Mouse (Mus musculus): ENCODE measurements around the gene Nrxn3. TPM values are rescaled to one million over a fixed set of nuclear protein-coding genes. Genes with fewer than 3 reads are reported as not detected.

Gene Nrxn3
- polyA plus RNA-seq, 1 experiment, result 0.47 TPM

DNA sequence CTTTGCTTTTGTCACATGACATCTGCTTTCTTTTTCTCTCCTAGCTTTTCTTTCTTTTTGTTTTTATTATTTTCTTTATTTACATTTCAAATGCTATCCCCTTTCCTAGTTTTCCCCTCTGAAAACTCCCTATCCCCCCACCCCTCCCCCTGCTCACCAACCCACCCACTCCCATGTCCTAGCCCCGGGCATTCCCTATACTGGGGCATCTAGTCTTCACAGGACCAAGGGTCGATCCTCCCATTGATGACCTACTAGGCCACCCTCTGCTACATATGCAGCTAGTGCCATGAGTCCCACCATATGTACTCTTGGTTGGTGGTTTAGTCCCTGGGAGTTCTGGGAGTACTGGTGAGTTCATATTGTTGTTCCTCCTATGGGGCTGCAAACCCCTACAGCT lies 655.0 kb downstream of the Nrxn3 start:
- no peak overlapping the region for H3K27ac ChIP-seq (ENCODE audit: insufficient read depth, low read depth, low read length)
- H3K4me3 ChIP-seq (ENCODE audit: low read depth, low read length), result no peak overlapping the region
- no peaks in the 10 kb centered on the region for H3K27me3 ChIP-seq (ENCODE audit: control insufficient read depth, insufficient read depth, low read length)
- H3K36me3 ChIP-seq (ENCODE audit: control insufficient read depth, insufficient read depth, low read length), result no peaks in the 10 kb centered on the region
- 81% methylated on average over 2 of the region's 2 CpGs for WGBS
- no peaks in the 10 kb centered on the region for H3K4me1 ChIP-seq (ENCODE audit: control insufficient read depth, insufficient read depth, insufficient read length, low read length)
- TF ChIP-seq CTCF (IDR thresholded peaks at IDR 0.05; ENCODE audit: extremely low read depth, insufficient read length, insufficient replicate concordance, low read depth, low read length) (no peak), POLR2A (IDR thresholded peaks at IDR 0.05; ENCODE audit: low read depth, low read length) (no peak)

DNA sequence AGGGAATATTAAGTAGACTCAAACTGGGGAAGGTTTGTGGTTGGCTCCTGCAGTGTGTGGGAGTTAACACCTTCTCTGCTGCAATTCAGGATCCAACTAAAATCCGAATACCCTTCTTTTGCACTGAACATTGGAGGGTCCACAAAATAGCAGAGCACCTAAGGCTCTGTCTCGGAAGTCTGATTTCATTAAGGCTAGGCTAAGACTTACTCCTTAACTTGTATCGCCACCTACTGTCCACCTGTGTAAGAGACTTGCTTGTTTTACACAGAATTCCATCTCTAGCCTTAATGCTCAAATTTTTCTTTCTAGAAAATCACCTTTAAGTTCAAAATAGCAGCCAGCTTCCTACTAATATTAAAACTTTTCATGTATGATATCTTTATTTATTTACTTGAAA lies 660.6 kb downstream of the Nrxn3 start:
- TF ChIP-seq CTCF (IDR thresholded peaks at IDR 0.05; ENCODE audit: extremely low read depth, insufficient read length, insufficient replicate concordance, low read depth, low read length), result no peak
- TF ChIP-seq POLR2A (IDR thresholded peaks at IDR 0.05; ENCODE audit: low read depth, low read length), result no peak
- Histone ChIP-seq H3K27me3 (ENCODE audit: control insufficient read depth, insufficient read depth, low read length) (no peaks in the 10 kb centered on the region), H3K36me3 (ENCODE audit: control insufficient read depth, insufficient read depth, low read length) (no peaks in the 10 kb centered on the region), H3K4me3 (ENCODE audit: low read depth, low read length) (no peak overlapping the region), H3K27ac (ENCODE audit: insufficient read depth, low read depth, low read length) (no peak overlapping the region), H3K4me1 (ENCODE audit: control insufficient read depth, insufficient read depth, insufficient read length, low read length) (no peaks in the 10 kb centered on the region)
- 5% methylated on average over 3 of the region's 3 CpGs for WGBS

DNA sequence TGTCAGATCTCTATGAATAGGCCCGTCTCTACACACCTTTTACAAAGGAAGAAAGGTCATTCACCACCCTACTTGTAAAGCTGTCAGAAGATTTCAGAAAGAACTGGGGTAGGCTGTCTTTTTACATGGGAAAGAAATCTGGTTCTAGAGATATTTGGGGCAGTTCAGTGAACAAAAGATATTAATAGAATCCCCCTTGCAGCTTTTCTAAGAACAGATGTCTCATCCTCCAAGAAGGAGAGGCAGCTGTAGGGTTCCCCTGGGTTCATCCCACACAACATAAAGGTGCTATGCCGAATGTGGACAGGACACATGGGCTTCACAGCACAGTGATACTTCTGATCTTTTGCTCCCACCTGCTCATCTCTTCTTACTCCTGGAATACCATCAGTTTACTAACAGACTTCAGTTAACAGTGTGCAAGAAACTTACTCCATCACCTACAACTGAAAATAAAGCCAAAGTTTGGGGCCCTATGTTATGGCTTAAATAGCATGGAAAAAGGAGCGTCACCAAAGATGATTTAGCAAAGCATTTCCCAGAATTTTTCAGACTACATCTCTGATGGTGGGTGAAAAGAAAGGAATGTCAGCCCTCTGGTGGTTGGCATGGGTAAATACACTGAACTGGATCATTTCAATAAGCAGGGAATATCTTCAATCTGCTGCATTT lies 672.6 kb downstream of the Nrxn3 start:
- 41% methylated on average over 3 of the region's 3 CpGs for WGBS
- TF ChIP-seq CTCF (IDR thresholded peaks at IDR 0.05; ENCODE audit: extremely low read depth, insufficient read length, insufficient replicate concordance, low read depth, low read length) (no peak), POLR2A (IDR thresholded peaks at IDR 0.05; ENCODE audit: low read depth, low read length) (no peak)
- Histone ChIP-seq H3K4me3 (ENCODE audit: low read depth, low read length) (no peak overlapping the region), H3K27ac (ENCODE audit: insufficient read depth, low read depth, low read length) (no peak overlapping the region), H3K27me3 (ENCODE audit: control insufficient read depth, insufficient read depth, low read length) (no peaks in the 10 kb centered on the region), H3K4me1 (ENCODE audit: control insufficient read depth, insufficient read depth, insufficient read length, low read length) (no peaks in the 10 kb centered on the region), H3K36me3 (ENCODE audit: control insufficient read depth, insufficient read depth, low read length) (no peaks in the 10 kb centered on the region)

DNA sequence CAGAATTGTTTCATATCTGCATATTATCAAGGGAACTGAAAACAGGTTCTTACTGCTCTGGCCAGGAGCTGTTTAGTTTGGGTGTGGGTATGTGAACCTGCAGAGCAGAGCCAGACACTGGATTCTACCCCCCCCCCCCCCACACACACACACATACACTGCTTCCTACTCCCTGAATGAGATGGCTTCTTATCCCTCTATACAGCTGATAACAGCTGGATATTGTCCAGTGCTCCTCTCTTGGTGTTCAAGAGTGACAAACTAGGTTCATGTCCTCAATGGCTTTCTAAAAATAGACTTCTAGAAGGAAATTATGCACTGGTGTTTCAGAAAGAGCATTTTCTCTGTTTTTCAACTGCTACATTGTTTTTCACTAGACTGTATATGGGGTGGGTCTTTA lies 713.8 kb downstream of the Nrxn3 start:
- no peak for TF ChIP-seq POLR2A (IDR thresholded peaks at IDR 0.05; ENCODE audit: low read depth, low read length)
- Histone ChIP-seq H3K36me3 (ENCODE audit: control insufficient read depth, insufficient read depth, low read length) (no peaks in the 10 kb centered on the region), H3K27me3 (ENCODE audit: control insufficient read depth, insufficient read depth, low read length) (no peaks in the 10 kb centered on the region), H3K27ac (ENCODE audit: insufficient read depth, low read depth, low read length) (no peak overlapping the region), H3K4me3 (ENCODE audit: low read depth, low read length) (no peak overlapping the region), H3K4me1 (ENCODE audit: control insufficient read depth, insufficient read depth, insufficient read length, low read length) (no peaks in the 10 kb centered on the region)

DNA sequence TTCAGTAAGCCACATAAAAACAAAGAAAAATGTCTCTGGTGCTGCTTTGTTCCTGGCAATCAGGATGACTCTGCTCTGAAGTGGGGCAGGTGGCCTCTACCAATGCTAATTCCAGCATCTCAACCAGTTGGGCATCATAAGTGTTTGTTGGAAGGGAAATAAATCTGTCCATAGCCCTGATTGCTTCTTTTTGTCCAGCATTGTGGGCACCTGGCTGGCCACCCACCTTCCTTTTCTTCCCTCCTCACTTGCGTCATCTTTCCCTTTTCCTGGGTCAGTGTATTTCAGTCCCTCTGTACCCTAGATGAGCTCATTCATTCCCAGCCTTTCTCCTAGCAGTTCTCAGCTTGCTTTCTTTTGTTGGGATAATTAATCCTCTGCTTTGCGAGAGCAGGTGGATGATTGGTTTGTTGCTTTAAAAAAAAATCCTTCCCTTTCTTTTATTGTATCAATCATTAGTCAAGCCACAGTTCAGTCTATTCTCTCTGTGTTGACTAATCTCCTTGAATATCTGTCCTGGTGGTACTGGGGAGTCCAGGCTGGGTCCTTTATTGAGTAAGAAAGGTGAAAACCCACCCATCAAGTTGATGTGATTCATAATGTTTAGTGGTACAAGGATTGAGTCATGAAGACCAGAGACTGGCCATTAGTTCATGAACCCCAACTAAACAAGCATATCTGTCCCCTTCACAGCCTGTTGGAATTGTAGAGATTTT lies 719.8 kb downstream of the Nrxn3 start:
- TF ChIP-seq CTCF (IDR thresholded peaks at IDR 0.05; ENCODE audit: extremely low read depth, insufficient read length, insufficient replicate concordance, low read depth, low read length), result no peak
- no peak for TF ChIP-seq POLR2A (IDR thresholded peaks at IDR 0.05; ENCODE audit: low read depth, low read length)
- Histone ChIP-seq H3K4me1 (ENCODE audit: control insufficient read depth, insufficient read depth, insufficient read length, low read length) (no peaks in the 10 kb centered on the region), H3K27ac (ENCODE audit: insufficient read depth, low read depth, low read length) (no peak overlapping the region), H3K36me3 (ENCODE audit: control insufficient read depth, insufficient read depth, low read length) (no peaks in the 10 kb centered on the region), H3K27me3 (ENCODE audit: control insufficient read depth, insufficient read depth, low read length) (no peaks in the 10 kb centered on the region), H3K4me3 (ENCODE audit: low read depth, low read length) (no peak overlapping the region)
- 67% methylated on average over 2 of the region's 2 CpGs for WGBS

DNA sequence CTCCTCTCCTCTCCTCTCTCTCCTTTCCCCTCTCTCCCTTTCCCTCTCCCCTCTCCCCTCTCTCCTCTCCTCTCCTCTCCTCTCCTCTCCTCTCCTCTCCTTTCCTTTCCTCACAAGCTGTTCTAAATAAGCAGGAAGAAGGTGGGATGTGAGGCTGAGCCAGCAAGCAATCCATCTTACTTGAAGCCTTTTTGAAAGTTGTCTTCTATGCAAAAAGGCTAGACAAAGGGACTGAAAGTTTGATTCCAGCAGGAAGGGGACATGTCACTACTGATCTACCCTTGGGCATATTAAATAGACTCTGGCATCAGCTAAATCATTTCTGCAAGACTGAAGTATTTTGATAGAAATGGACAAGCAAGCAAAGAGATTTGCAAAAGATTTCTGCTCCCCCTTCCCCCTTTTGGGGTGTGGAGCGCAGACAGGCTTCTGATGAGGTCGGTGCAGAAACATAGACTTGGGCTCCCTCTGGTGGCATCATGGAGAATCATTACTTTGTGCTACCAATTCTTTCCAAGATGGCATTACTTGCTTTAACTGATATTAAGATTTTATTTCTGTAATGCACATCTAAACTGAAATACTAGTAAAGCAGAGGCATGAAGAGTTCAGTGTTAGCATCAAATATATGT lies 728.1 kb downstream of the Nrxn3 start:
- TF ChIP-seq POLR2A (IDR thresholded peaks at IDR 0.05; ENCODE audit: low read depth, low read length), result no peak
- TF ChIP-seq CTCF (IDR thresholded peaks at IDR 0.05; ENCODE audit: extremely low read depth, insufficient read length, insufficient replicate concordance, low read depth, low read length), result peak; percentile 40; the same call in 1 of the 2 replicates
- Histone ChIP-seq H3K4me1 (ENCODE audit: control insufficient read depth, insufficient read depth, insufficient read length, low read length) (no peaks in the 10 kb centered on the region), H3K27me3 (ENCODE audit: control insufficient read depth, insufficient read depth, low read length) (no peaks in the 10 kb centered on the region), H3K27ac (ENCODE audit: insufficient read depth, low read depth, low read length) (no peak overlapping the region), H3K4me3 (ENCODE audit: low read depth, low read length) (no peak overlapping the region), H3K36me3 (ENCODE audit: control insufficient read depth, insufficient read depth, low read length) (no peaks in the 10 kb centered on the region)
- WGBS, result 6% methylated on average over 2 of the region's 2 CpGs

DNA sequence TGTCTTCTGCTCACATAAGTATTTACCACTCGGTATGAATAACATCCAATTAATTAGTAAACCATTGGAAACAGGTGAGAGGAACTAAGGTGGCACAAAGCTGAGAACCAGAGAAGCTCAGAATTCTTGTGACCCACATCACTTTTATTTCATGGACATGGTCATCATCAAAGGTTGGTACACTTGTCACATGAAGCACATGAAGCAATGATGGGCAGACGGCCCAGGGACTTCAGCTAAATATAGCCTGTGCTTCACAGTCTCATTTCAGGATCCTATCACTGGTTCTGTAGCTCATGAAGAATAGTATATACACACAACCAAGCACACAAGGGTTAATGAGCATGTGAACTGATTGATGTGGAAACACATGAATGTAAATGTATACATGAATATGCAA lies 747.5 kb downstream of the Nrxn3 start:
- 59% methylated on average over 2 of the region's 2 CpGs for WGBS
- Histone ChIP-seq H3K27me3 (ENCODE audit: control insufficient read depth, insufficient read depth, low read length) (no peaks in the 10 kb centered on the region), H3K36me3 (ENCODE audit: control insufficient read depth, insufficient read depth, low read length) (no peaks in the 10 kb centered on the region), H3K27ac (ENCODE audit: insufficient read depth, low read depth, low read length) (no peak overlapping the region), H3K4me1 (ENCODE audit: control insufficient read depth, insufficient read depth, insufficient read length, low read length) (no peaks in the 10 kb centered on the region), H3K4me3 (ENCODE audit: low read depth, low read length) (no peak overlapping the region)
- no peak for TF ChIP-seq CTCF (IDR thresholded peaks at IDR 0.05; ENCODE audit: extremely low read depth, insufficient read length, insufficient replicate concordance, low read depth, low read length)
- no peak for TF ChIP-seq POLR2A (IDR thresholded peaks at IDR 0.05; ENCODE audit: low read depth, low read length)
